Mouse (Mus musculus): ENCODE results near the gene Syngr4.

DNA sequence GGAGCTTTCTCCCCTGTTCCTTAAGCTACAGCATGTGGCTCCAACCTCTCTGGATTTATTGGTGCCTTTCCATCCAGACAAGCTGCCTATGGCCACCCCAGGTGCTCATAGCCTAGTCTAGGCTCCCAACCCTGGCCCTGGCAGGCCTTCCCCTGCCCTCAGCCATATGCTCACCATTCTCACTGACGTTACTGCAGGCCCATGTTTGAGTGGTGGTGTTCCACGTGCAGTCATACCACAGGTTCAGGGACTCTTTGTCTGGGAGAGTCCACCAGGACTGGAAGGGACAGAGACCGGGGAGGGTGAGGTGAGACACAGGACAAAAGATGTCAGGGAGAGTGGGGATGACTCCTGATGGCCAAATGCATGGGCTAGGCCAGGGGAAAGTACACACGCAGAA lies 23.2 kb upstream of the Syngr4 start:
- TF ChIP-seq GATA1 (IDR thresholded peaks at IDR 0.05; ENCODE audit: borderline replicate concordance, low read length) (no peak), FLI1 (IDR thresholded peaks at IDR 0.05; ENCODE audit: low read length) (no peak)
